ENCODE assay signal across 8 mouse cellular contexts in the genomic region with DNA sequence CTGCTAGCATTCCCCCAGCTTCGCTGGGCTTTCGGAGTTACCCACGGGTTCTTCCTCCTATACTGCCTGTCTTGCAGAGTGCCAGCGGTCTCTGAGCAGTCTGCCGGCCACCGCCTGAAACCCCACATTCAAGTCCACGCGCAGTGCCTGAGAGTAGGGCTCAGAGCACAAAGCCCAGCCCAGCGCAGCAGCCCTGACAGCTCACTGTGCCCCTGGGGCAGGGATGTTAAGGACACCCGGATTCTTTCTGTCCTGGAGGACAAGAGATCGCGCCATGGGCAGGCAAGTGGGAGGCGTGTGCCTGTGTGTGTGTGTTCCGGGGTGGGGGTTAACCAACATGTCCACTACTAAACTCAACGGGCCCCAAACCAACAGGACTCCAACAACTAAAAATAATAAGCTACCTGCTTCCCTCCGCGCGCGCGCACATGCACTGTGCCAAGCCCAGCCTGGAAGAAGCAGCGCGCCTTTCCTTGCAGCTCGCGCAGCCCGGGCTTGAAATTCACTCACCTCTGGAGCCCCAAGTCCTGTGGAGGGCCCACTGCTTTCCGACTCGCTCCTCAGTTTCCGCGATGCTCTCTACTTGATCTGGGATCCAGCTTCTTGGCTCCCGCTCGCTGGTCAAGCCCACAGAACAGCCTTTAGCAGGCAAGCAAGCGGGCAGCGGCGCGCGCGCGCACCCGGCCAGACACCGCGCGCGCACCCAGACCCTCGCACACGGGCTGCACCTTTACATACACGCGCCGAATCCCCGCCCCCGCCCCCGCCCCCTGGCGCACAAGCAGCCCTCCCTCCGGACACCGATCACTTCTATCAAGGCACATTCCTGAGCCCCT. TPM values are rescaled to one million over a fixed set of nuclear protein-coding genes. Genes with fewer than 3 reads are reported as not detected.
DNase-seq lines count a peak whose midpoint lies in the region; ATAC-seq and TF ChIP-seq lines count a peak whose summit lies in the region.

A gene (minus strand): TSS at position 707 of the 836 bp plus-strand sequence.

- DNase-seq in gastrocnemius, adult 2 months: no peak
- no peak for DNase-seq in gastrocnemius, postnatal 10 days
- peak; percentile 49 for DNase-seq in embryo, embryonic 10.5 days (ENCODE audit: low spot score)
- peak in 1 of 2 experiments; percentile 26 for DNase-seq in left cerebral cortex, postnatal 10 days (ENCODE audit: extremely low spot score in 1 of 2, low spot score in 2 of 2)

- no peaks in the 10 kb centered on the region for H3K36me3 ChIP-seq in heart, embryonic 16.5 days (ENCODE audit: control insufficient read depth, insufficient read depth)
- no peaks in the 10 kb centered on the region for H3K36me3 ChIP-seq in neural tube, embryonic 13.5 days

- no peaks in the 10 kb centered on the region for H3K9me3 ChIP-seq in heart, embryonic 16.5 days (replicated peaks; ENCODE audit: control insufficient read depth, low read length)
- no peaks in the 10 kb centered on the region for H3K9me3 ChIP-seq in neural tube, embryonic 13.5 days

- peak within 1 kb of the TSS; percentile 70 for H3K9ac ChIP-seq in heart, embryonic 16.5 days (ENCODE audit: low read length)
- peak within 1 kb of the TSS; percentile 73 for H3K9ac ChIP-seq in neural tube, embryonic 13.5 days

- intact Hi-C loops in gastrocnemius, adult 2 months (cut with DNase I): no loop called here
- intact Hi-C loops in left cerebral cortex, postnatal 10 days (cut with DNase I): no loop called here

- no peaks in the 10 kb centered on the region for H3K27me3 ChIP-seq in heart, embryonic 16.5 days (ENCODE audit: control insufficient read depth, insufficient read depth, low read length)
- H3K27me3 ChIP-seq in neural tube, embryonic 13.5 days: no peaks in the 10 kb centered on the region

- ATAC-seq in heart, embryonic 16.5 days (replicated peaks; ENCODE audit: extremely low read depth, insufficient read depth, low FRiP score): peak; percentile 49; the same call in 1 of the 2 replicates
- peak; percentile 76 for ATAC-seq in neural tube, embryonic 13.5 days (ENCODE audit: low read depth)
- ATAC-seq in granulocyte monocyte progenitor cell, adult 5-6 weeks (replicated peaks; ENCODE audit: poor library complexity, severe bottlenecking): no peak
- ATAC-seq in CD4-positive, CD25-positive, alpha-beta regulatory T cell, adult 4 months: no peak

- H3K27ac ChIP-seq in gastrocnemius, adult 2 months: no peak within 1 kb of the TSS
- peak within 1 kb of the TSS; percentile 43 for H3K27ac ChIP-seq in heart, embryonic 16.5 days (ENCODE audit: low read length)
- H3K27ac ChIP-seq in neural tube, embryonic 13.5 days (replicated peaks): peak within 1 kb of the TSS; percentile 75

- H3K4me1 ChIP-seq in heart, embryonic 16.5 days (ENCODE audit: control insufficient read depth, insufficient read depth, low read length): no peaks in the 10 kb centered on the region
- no peaks in the 10 kb centered on the region for H3K4me1 ChIP-seq in neural tube, embryonic 13.5 days (replicated peaks)

- peak within 1 kb of the TSS; percentile 63 for H3K4me2 ChIP-seq in heart, embryonic 16.5 days (ENCODE audit: low read depth, low read length)
- H3K4me2 ChIP-seq in neural tube, embryonic 13.5 days: peak within 1 kb of the TSS; percentile 63

- no peak for TF ChIP-seq CTCF in gastrocnemius, adult 2 months (IDR thresholded peaks at IDR 0.05)

- WGBS in heart, embryonic 16.5 days: 7% methylated on average over 54 of the region's 54 CpGs
- 9% methylated on average over 54 of the region's 54 CpGs for WGBS in neural tube, embryonic 13.5 days

- H3K4me3 ChIP-seq in gastrocnemius, adult 2 months: peak within 1 kb of the TSS; percentile 46
- peak within 1 kb of the TSS; percentile 62 for H3K4me3 ChIP-seq in heart, embryonic 16.5 days (ENCODE audit: low read length)
- H3K4me3 ChIP-seq in neural tube, embryonic 13.5 days: peak within 1 kb of the TSS; percentile 55

RNA-seq across cellular contexts. Expression of the gene that starts here (rescaled TPM):
- under 1 TPM; 0.05 to 0.22 TPM for total RNA-seq in gastrocnemius, adult 2 months (2021)
- 1 to 10 TPM; 1.3 to 2.2 TPM for total RNA-seq in gastrocnemius, postnatal 10 days (2021)
- 8.0 and 9.8 TPM in 2 replicates for polyA plus RNA-seq in heart, embryonic 16.5 days (2015; fragmentation: Nextera tagmentation; extraction: Ambion mirVana)
- total RNA-seq in left cerebral cortex, postnatal 10 days (2021): 10 to 100 TPM; 37.9 to 42.5 TPM
- polyA plus RNA-seq in neural tube, embryonic 13.5 days (2015; fragmentation: Nextera tagmentation; extraction: Ambion mirVana): 12.0 and 14.5 TPM in 2 replicates
- not detected in 2 replicates for total RNA-seq in granulocyte monocyte progenitor cell, adult 5-6 weeks (2014; fragmentation: Nextera tagmentation)
- total RNA-seq in granulocyte monocyte progenitor cell, adult 5-6 weeks (2017): not detected in 2 replicates
- polyA plus RNA-seq in CD4-positive, CD25-positive, alpha-beta regulatory T cell, adult 4 months (2017; shearing (Covaris generic)): not detected

Comparison
In these comparisons a context has a peak if more than half of its experiments do, and no peak if none do; other contexts are left out.
1. RNA of the gene that starts here (total RNA-seq): 37.9 to 42.5 TPM in left cerebral cortex, postnatal 10 days; 1.3 to 2.2 TPM in gastrocnemius, postnatal 10 days, 0.05 to 0.22 TPM in gastrocnemius, adult 2 months and not detected in granulocyte monocyte progenitor cell, adult 5-6 weeks; every median in the first group is over 10 times any median in the second.
2. ATAC-seq: peak in heart, embryonic 16.5 days (single experiment) and neural tube, embryonic 13.5 days (single experiment); none in granulocyte monocyte progenitor cell, adult 5-6 weeks (single experiment) and CD4-positive, CD25-positive, alpha-beta regulatory T cell, adult 4 months (single experiment).
3. Peak in every context shown above with its lines, with median percentiles within 50 percentile points of each other: H3K4me3 ChIP-seq.